Mouse (Mus musculus): ENCODE results near the gene Magi2. TPM values are rescaled to one million over a fixed set of nuclear protein-coding genes. Genes with fewer than 3 reads are reported as not detected.

Magi2 gene
- polyA plus RNA-seq, 1 experiment from 2014 or later = 8.4 TPM

GRCm38 (mm10) chr5:20568421-20568820 is 1341.6 kb downstream of the Magi2 start:
- Histone ChIP-seq H3K4me1 (ENCODE audit: control insufficient read depth, insufficient read depth, low read length) (no peaks in the 10 kb centered on the region), H3K9ac (ENCODE audit: low read length) (no peak overlapping the region), H3K27ac (ENCODE audit: low read depth, low read length) (no peak overlapping the region), H3K9me3 (replicated peaks; ENCODE audit: control insufficient read depth, low read length) (no peaks in the 10 kb centered on the region), H3K4me3 (ENCODE audit: low read depth, low read length) (no peak overlapping the region), H3K27me3 (replicated peaks; ENCODE audit: control insufficient read depth, insufficient read depth, low read length) (no peaks in the 10 kb centered on the region), H3K36me3 (ENCODE audit: control insufficient read depth, insufficient read depth, low read length) (peaks cover 7% of the 10 kb centered on the region), H3K4me2 (ENCODE audit: low read length) (no peak overlapping the region)
- ATAC-seq (no peak), DNase-seq (ENCODE audit: low spot score) (no peak)
- WGBS = 94% methylated on average over 6 of the region's 6 CpGs

DNA sequence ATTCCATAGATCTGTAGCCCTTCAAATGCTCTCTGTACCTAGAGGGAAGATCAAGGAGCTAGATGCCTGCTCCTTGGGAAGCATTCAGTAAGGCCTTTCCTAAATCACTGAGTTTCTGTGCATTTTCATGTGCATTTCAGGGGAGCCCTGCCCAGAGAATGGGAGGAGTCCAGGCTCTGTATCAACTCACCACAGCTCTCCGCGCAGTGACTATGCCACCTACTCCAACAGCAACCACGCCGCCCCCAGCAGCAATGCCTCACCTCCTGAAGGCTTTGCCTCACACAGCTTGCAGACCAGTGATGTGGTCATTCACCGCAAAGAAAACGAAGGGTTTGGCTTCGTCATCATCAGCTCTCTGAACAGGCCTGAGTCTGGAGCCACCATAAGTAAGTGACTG is 1342.1 kb downstream of the Magi2 start:
- no peak overlapping the region for H3K4me2 ChIP-seq (ENCODE audit: low read length)
- no peaks in the 10 kb centered on the region for H3K27me3 ChIP-seq (replicated peaks; ENCODE audit: control insufficient read depth, insufficient read depth, low read length)
- WGBS = 97% methylated on average over 7 of the region's 7 CpGs
- H3K9me3 ChIP-seq (replicated peaks; ENCODE audit: control insufficient read depth, low read length) = no peaks in the 10 kb centered on the region
- DNase-seq (ENCODE audit: low spot score) (no peak), ATAC-seq (no peak)
- H3K9ac ChIP-seq (ENCODE audit: low read length) = no peak overlapping the region
- H3K4me1 ChIP-seq (ENCODE audit: control insufficient read depth, insufficient read depth, low read length) = no peaks in the 10 kb centered on the region
- no peak overlapping the region for H3K27ac ChIP-seq (ENCODE audit: low read depth, low read length)
- H3K4me3 ChIP-seq (ENCODE audit: low read depth, low read length) = no peak overlapping the region
- H3K36me3 ChIP-seq (ENCODE audit: control insufficient read depth, insufficient read depth, low read length) = peaks cover 7% of the 10 kb centered on the region

GRCm38 (mm10) chr5:20574816-20575215 is 1348.0 kb downstream of the Magi2 start:
- no peak overlapping the region for H3K4me3 ChIP-seq (ENCODE audit: low read depth, low read length)
- peaks cover 2% of the 10 kb centered on the region; the same call in 1 of the 2 replicates for H3K36me3 ChIP-seq (ENCODE audit: control insufficient read depth, insufficient read depth, low read length)
- H3K4me1 ChIP-seq (ENCODE audit: control insufficient read depth, insufficient read depth, low read length) = no peaks in the 10 kb centered on the region
- no peak overlapping the region for H3K27ac ChIP-seq (ENCODE audit: low read depth, low read length)
- no peak overlapping the region for H3K9ac ChIP-seq (ENCODE audit: low read length)
- no peaks in the 10 kb centered on the region for H3K9me3 ChIP-seq (replicated peaks; ENCODE audit: control insufficient read depth, low read length)
- no peak overlapping the region for H3K4me2 ChIP-seq (ENCODE audit: low read length)
- ATAC-seq (no peak), DNase-seq (ENCODE audit: low spot score) (no peak)
- 70% methylated on average over 2 of the region's 2 CpGs for WGBS
- no peaks in the 10 kb centered on the region for H3K27me3 ChIP-seq (replicated peaks; ENCODE audit: control insufficient read depth, insufficient read depth, low read length)

GRCm38 (mm10) chr5:20575798-20576197 is 1349.0 kb downstream of the Magi2 start:
- H3K27me3 ChIP-seq (replicated peaks; ENCODE audit: control insufficient read depth, insufficient read depth, low read length) = no peaks in the 10 kb centered on the region
- no peak overlapping the region for H3K27ac ChIP-seq (ENCODE audit: low read depth, low read length)
- no peaks in the 10 kb centered on the region for H3K9me3 ChIP-seq (replicated peaks; ENCODE audit: control insufficient read depth, low read length)
- DNase-seq (ENCODE audit: low spot score) = no peak
- WGBS = 24% methylated on average over 3 of the region's 3 CpGs
- no peaks in the 10 kb centered on the region for H3K36me3 ChIP-seq (ENCODE audit: control insufficient read depth, insufficient read depth, low read length)
- no peak overlapping the region for H3K4me3 ChIP-seq (ENCODE audit: low read depth, low read length)
- no peak for ATAC-seq
- H3K4me2 ChIP-seq (ENCODE audit: low read length) = no peak overlapping the region
- no peaks in the 10 kb centered on the region for H3K4me1 ChIP-seq (ENCODE audit: control insufficient read depth, insufficient read depth, low read length)
- no peak overlapping the region for H3K9ac ChIP-seq (ENCODE audit: low read length)

DNA sequence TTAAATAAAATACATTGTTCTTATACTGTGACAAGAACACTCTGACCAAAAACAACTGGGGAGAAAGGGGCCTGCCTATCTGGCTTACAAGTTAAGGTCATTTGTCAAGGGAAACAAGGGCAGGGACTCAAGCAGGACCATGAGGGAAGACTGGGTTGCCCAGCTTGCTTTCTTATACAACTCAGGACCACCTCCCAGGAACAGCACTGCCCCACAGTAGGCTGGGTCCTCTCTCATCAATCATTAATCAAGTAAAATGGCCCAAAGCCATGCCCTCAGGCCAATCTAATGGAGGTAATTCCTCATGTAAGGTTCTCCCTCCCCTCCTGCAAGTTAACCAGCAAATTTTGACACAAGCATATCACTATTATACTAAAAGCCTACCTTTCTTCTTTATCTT is 1349.4 kb downstream of the Magi2 start:
- Histone ChIP-seq H3K4me1 (ENCODE audit: control insufficient read depth, insufficient read depth, low read length) (no peaks in the 10 kb centered on the region), H3K36me3 (ENCODE audit: control insufficient read depth, insufficient read depth, low read length) (no peaks in the 10 kb centered on the region), H3K27me3 (replicated peaks; ENCODE audit: control insufficient read depth, insufficient read depth, low read length) (no peaks in the 10 kb centered on the region), H3K9me3 (replicated peaks; ENCODE audit: control insufficient read depth, low read length) (no peaks in the 10 kb centered on the region), H3K4me2 (ENCODE audit: low read length) (no peak overlapping the region), H3K9ac (ENCODE audit: low read length) (no peak overlapping the region), H3K4me3 (ENCODE audit: low read depth, low read length) (no peak overlapping the region), H3K27ac (ENCODE audit: low read depth, low read length) (no peak overlapping the region)
- ATAC-seq = no peak
- no peak for DNase-seq (ENCODE audit: low spot score)

DNA sequence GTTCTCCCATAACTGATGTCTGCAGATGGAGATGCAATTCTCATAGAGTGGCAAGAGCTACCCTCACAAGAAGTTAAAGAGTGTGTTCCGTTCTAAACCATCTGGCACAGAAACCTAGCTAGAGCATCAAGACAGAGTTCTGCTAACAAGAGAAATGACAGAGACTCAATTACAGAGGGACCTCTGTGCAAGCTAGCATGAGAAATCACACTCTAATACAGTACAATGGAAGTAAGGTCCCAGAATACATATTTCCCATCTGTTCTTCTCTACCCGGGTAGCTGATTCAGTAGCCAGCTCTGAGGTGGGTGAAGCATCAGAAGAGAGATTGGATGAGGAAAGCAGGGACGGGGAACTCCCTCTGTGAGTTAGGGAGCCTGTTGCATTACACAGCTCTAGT is 1351.8 kb downstream of the Magi2 start:
- ATAC-seq (no peak), DNase-seq (ENCODE audit: low spot score) (no peak)
- Histone ChIP-seq H3K4me1 (ENCODE audit: control insufficient read depth, insufficient read depth, low read length) (no peaks in the 10 kb centered on the region), H3K27me3 (replicated peaks; ENCODE audit: control insufficient read depth, insufficient read depth, low read length) (no peaks in the 10 kb centered on the region), H3K4me2 (ENCODE audit: low read length) (no peak overlapping the region), H3K36me3 (ENCODE audit: control insufficient read depth, insufficient read depth, low read length) (no peaks in the 10 kb centered on the region), H3K4me3 (ENCODE audit: low read depth, low read length) (no peak overlapping the region), H3K9me3 (replicated peaks; ENCODE audit: control insufficient read depth, low read length) (no peaks in the 10 kb centered on the region), H3K9ac (ENCODE audit: low read length) (no peak overlapping the region), H3K27ac (ENCODE audit: low read depth, low read length) (no peak overlapping the region)
- 88% methylated on average over 3 of the region's 3 CpGs for WGBS

DNA sequence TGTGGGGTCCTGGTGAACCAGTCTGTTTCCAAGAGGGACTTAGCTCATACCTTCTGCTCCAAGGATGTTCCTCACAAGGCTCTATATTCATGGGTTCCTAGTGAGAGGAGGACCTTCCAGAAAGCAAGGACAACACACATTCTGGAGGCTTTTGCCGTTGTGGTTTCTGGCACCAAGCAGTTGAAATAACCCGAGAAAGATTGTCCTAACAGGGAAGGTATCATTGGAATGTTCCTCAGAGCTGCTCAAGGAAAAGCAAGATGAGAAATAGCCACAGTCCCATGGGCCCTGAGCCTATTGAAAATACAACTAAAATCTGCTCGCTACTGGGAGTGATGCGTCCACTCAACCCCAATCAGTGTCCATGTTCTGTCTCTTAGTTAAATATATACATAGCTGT is 1353.8 kb downstream of the Magi2 start:
- Histone ChIP-seq H3K4me3 (ENCODE audit: low read depth, low read length) (no peak overlapping the region), H3K36me3 (ENCODE audit: control insufficient read depth, insufficient read depth, low read length) (no peaks in the 10 kb centered on the region), H3K9ac (ENCODE audit: low read length) (no peak overlapping the region), H3K4me2 (ENCODE audit: low read length) (no peak overlapping the region), H3K4me1 (ENCODE audit: control insufficient read depth, insufficient read depth, low read length) (peaks cover 4% of the 10 kb centered on the region; the same call in 1 of the 2 replicates), H3K9me3 (replicated peaks; ENCODE audit: control insufficient read depth, low read length) (no peaks in the 10 kb centered on the region), H3K27me3 (replicated peaks; ENCODE audit: control insufficient read depth, insufficient read depth, low read length) (no peaks in the 10 kb centered on the region), H3K27ac (ENCODE audit: low read depth, low read length) (no peak overlapping the region)
- no peak for DNase-seq (ENCODE audit: low spot score)
- WGBS = 95% methylated on average over 4 of the region's 4 CpGs
- ATAC-seq = no peak

DNA sequence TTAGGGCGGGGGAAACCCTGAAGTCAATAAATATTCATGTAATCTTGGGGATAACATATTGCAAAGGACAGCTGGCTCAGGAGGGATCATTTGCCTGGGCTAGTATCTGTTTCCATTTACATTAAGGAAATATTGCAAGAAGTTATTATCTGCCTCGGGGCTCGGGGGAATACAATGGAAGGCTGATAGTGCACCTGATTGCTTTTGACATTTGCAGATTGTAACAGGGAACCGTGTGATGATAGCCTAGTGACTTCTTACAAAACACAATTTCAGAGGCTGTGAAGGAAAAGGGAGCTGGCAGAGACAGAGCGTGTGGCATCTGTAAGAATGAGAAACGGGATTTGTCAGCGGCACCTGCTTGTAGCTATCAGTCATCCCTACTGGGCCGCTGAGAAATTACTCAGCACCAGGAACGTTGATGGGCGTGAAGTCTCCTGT is 1356.2 kb downstream of the Magi2 start:
- H3K27ac ChIP-seq (ENCODE audit: low read depth, low read length) = no peak overlapping the region; the same call in 1 of the 2 replicates
- peaks cover 4% of the 10 kb centered on the region; the same call in 1 of the 2 replicates for H3K4me1 ChIP-seq (ENCODE audit: control insufficient read depth, insufficient read depth, low read length)
- ATAC-seq (peak; percentile 79; the same call in 1 of the 2 replicates), DNase-seq (ENCODE audit: low spot score) (peak; percentile 57)
- no peak overlapping the region for H3K4me2 ChIP-seq (ENCODE audit: low read length)
- no peaks in the 10 kb centered on the region for H3K36me3 ChIP-seq (ENCODE audit: control insufficient read depth, insufficient read depth, low read length)
- no peak overlapping the region for H3K9ac ChIP-seq (ENCODE audit: low read length)
- no peak overlapping the region for H3K4me3 ChIP-seq (ENCODE audit: low read depth, low read length)
- WGBS = 58% methylated on average over 10 of the region's 10 CpGs
- H3K9me3 ChIP-seq (replicated peaks; ENCODE audit: control insufficient read depth, low read length) = no peaks in the 10 kb centered on the region
- H3K27me3 ChIP-seq (replicated peaks; ENCODE audit: control insufficient read depth, insufficient read depth, low read length) = no peaks in the 10 kb centered on the region

- Histone ChIP-seq H3K27ac (ENCODE audit: low read depth, low read length) (no peak overlapping the region), H3K36me3 (ENCODE audit: control insufficient read depth, insufficient read depth, low read length) (no peaks in the 10 kb centered on the region), H3K9ac (ENCODE audit: low read length) (no peak overlapping the region), H3K4me3 (ENCODE audit: low read depth, low read length) (no peak overlapping the region), H3K27me3 (replicated peaks; ENCODE audit: control insufficient read depth, insufficient read depth, low read length) (no peaks in the 10 kb centered on the region), H3K4me1 (ENCODE audit: control insufficient read depth, insufficient read depth, low read length) (peaks cover 4% of the 10 kb centered on the region; the same call in 1 of the 2 replicates), H3K4me2 (ENCODE audit: low read length) (no peak overlapping the region), H3K9me3 (replicated peaks; ENCODE audit: control insufficient read depth, low read length) (no peaks in the 10 kb centered on the region)
- 74% methylated on average over 3 of the region's 3 CpGs for WGBS
- DNase-seq (ENCODE audit: low spot score) (no peak), ATAC-seq (no peak)
Observed at GRCm38 (mm10) chr5:20583639-20584038, 1356.8 kb downstream of the Magi2 start.
